Mouse (Mus musculus) Patski (cell line): ENCODE data around the gene Zfhx2. TPM values are rescaled to one million over a fixed set of nuclear protein-coding genes. Genes with fewer than 3 reads are reported as not detected.

Source experiments
- ATAC-seq: fragments of 100-300 bp; one replicate; pipeline ENCODE4 v1.8.0; 2021
- CTCF ChIA-PET: fragments of 350-600 bp; sonication (Branson Sonifier 250); formaldehyde crosslinking; loops from one replicate; lab custom pipeline; 2022; ENCODE audit warnings: inconsistent platforms; lab: Charles Lee
- POLR2A ChIA-PET: fragments of 350-600 bp; sonication (Branson Sonifier 250); formaldehyde crosslinking; loops from one replicate; lab custom pipeline; 2022; ENCODE audit warnings: antibody characterized with exemption, inconsistent platforms; lab: Charles Lee
- DNase-seq: peaks from one replicate; pipeline ENCODE4 v3.0.0-alpha.2; 2011; ENCODE audit warnings: low read depth, low spot score
- H3K27me3 ChIP-seq: fragments of 371-371 bp; one replicate; pipeline ENCODE4 v1.5.1; 2021
- CTCF ChIP-seq: fragments of 100-300 bp; IDR thresholded peaks from one replicate; pipeline ENCODE4 v1.5.1; 2021
- in situ Hi-C: fragments of 300-500 bp; cut with MboI; formaldehyde crosslinking; loops from 3 replicates; pipeline ENCODE4 v1.11.1; 2018; ENCODE audit warnings: low pct_unique_long_range_greater_than_20kb, mixed read lengths
- polyA plus RNA-seq: library from polyadenylated mRNA; unstranded; gene quantifications from one replicate; pipeline ENCODE4 v1.2.3, GENCODE M21; 2021

Zfhx2 gene
- polyA plus RNA-seq, 1 experiment from 2014 or later, result 6.1 TPM

- H3K27me3 ChIP-seq, result no peaks in the 10 kb centered on the region
- CTCF ChIA-PET, result interaction anchor here (0.9 to 3.5 kb wide), 6 partner anchors 15 to 76 kb away, joined by 3 to 12 read pairs (median 4); no protein-coding TSS in a partner anchor
- ATAC-seq, result no peak
These were observed 4.5 kb upstream of the Zfhx2 start for GRCm38 (mm10) chr14:55096573-55097087.

GRCm38 (mm10) chr14:55095671-55096070, 3.5 kb upstream of the Zfhx2 start:
- no peak for DNase-seq
- H3K27me3 ChIP-seq, result no peaks in the 10 kb centered on the region
- in situ Hi-C loops, result no loop called here
- ChIA-PET CTCF (interaction anchor here (0.9 to 1.2 kb wide), 4 partner anchors 19 to 80 kb away, joined by 3 to 7 read pairs (median 3); partner anchors contain the start of gene Ngdn), POLR2A (interaction anchor here (0.7 to 2.7 kb wide), 3 partner anchors 11 to 79 kb away, joined by 3 to 8 read pairs (median 5); partner anchors contain the start of gene Ap1g2)
- ATAC-seq, result no peak
- no peak for TF ChIP-seq CTCF

More at GRCm38 (mm10) chr14:55096573-55097087, 4.5 kb upstream of the Zfhx2 start:
- POLR2A ChIA-PET, result interaction anchor here (0.8 to 2.7 kb wide), 2 partner anchors 10 to 13 kb away, joined by 3 to 8 read pairs; partner anchors contain the start of gene Ap1g2
- TF ChIP-seq CTCF, result no peak
- in situ Hi-C loops, result no loop called here
- no peak for DNase-seq

DNA sequence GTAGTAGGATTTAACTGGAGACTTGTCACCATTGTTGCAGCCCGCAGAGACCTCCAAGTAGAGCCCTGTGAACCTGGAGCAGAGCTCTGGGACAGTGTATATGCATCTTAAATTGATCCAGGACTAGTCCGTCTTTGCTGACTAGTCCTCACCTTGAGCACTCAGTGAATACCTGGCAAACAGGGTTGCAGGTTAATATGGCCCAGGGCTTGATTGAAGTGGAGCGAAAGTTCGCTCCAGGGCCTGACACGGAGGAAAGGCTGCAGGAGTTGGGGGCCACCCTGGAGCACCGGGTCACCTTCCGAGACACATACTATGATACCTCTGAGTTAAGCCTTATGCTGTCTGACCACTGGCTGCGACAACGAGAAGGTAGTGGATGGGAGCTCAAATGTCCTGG, 3.1 kb upstream of the Zfhx2 start:
- in situ Hi-C loops, result no loop called here
- no peak for TF ChIP-seq CTCF
- POLR2A ChIA-PET, result interaction anchor here (0.7 to 2.7 kb wide), 3 partner anchors 11 to 78 kb away, joined by 3 to 8 read pairs (median 5); partner anchors contain the start of gene Ap1g2
- CTCF ChIA-PET, result interaction anchor here (0.9 to 1.5 kb wide), 4 partner anchors 71 to 80 kb away, joined by 3 to 7 read pairs (median 4); partner anchors contain the start of gene Ngdn
- no peak for DNase-seq
- no peaks in the 10 kb centered on the region for H3K27me3 ChIP-seq
- no peak for ATAC-seq

- CTCF ChIA-PET, result interaction anchor here (1.1 to 2.5 kb wide), 5 partner anchors 8 to 80 kb away, joined by 3 to 7 read pairs (median 6); partner anchors contain the start of gene Ngdn
- H3K27me3 ChIP-seq, result no peaks in the 10 kb centered on the region
These were observed 2.6 kb upstream of the Zfhx2 start, which contains the start of gene Thtpa for GRCm38 (mm10) chr14:55094704-55095231. Gene Thtpa, plus strand, starts transcription at chr14:55094784.

GRCm38 (mm10) chr14:55093927-55094326, 1.8 kb upstream of the Zfhx2 start:
- DNase-seq, result no peak
- POLR2A ChIA-PET, result interaction anchor here (0.8 to 2.7 kb wide), 2 partner anchors 13 to 70 kb away, joined by 3 to 8 read pairs; partner anchors contain the start of gene Ap1g2
- ATAC-seq, result no peak
- no peak for TF ChIP-seq CTCF
- in situ Hi-C loops, result no loop called here
- CTCF ChIA-PET, result interaction anchor here (1.2 to 2.5 kb wide), 4 partner anchors 8 to 79 kb away, joined by 3 to 7 read pairs (median 5); partner anchors contain the start of gene Ngdn
- no peaks in the 10 kb centered on the region for H3K27me3 ChIP-seq

More at GRCm38 (mm10) chr14:55094704-55095231, 2.6 kb upstream of the Zfhx2 start, which contains the start of gene Thtpa:
- in situ Hi-C loops, result no loop called here
- TF ChIP-seq CTCF, result no peak
- POLR2A ChIA-PET, result interaction anchor here (0.8 to 2.7 kb wide), 3 partner anchors 12 to 71 kb away, joined by 3 to 8 read pairs (median 5); partner anchors contain the start of gene Ap1g2
- ATAC-seq (peak; percentile 49), DNase-seq (no peak)

GRCm38 (mm10) chr14:55091209-55091865, 787 bp downstream of the Zfhx2 start:
- ATAC-seq (no peak), DNase-seq (no peak)
- ChIA-PET CTCF (interaction anchor here (1.9 kb wide), 1 partner anchor 9 kb away, joined by 4 read pairs; no protein-coding TSS in a partner anchor), POLR2A (interaction anchor here (0.8 kb wide), 1 partner anchor 76 kb away, joined by 3 read pairs; the partner anchor contains the start of gene Ngdn)
- in situ Hi-C loops, result no loop called here
- H3K27me3 ChIP-seq, result no peaks in the 10 kb centered on the region
- TF ChIP-seq CTCF, result no peak

GRCm38 (mm10) chr14:55089199-55089947, 2.8 kb downstream of the Zfhx2 start:
- no peak for TF ChIP-seq CTCF
- ATAC-seq (no peak), DNase-seq (no peak)
- POLR2A ChIA-PET, result no interaction called here
- CTCF ChIA-PET, result interaction anchor here (1.5 kb wide), 1 partner anchor 10 kb away, joined by 4 read pairs; no protein-coding TSS in a partner anchor
- in situ Hi-C loops, result no loop called here
- no peaks in the 10 kb centered on the region for H3K27me3 ChIP-seq

DNA sequence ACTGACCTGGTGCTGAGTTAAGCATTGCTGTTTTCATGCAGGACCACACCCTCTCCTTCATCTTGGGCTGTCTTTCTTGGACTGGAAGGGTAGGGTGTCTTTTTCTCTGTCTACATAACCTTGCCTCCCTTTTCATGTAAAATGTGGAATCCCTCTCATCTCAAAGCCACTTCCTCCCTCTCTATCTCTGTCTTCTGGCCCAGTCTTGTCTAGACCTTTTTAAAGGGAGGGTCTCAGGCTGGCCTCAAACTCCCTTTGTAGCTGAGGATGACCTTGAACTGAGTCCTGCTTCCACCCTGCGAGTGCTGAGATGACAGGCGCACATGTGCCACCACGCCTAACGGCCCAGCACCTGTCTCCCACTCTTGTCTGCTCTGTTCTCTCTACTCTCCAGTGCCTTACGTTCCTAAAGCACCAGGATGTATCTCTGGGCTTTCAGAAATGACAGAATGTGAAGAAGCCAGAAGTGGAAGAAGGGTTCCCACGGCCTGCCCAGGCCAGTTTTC, 6.1 kb downstream of the Zfhx2 start:
- H3K27me3 ChIP-seq, result no peaks in the 10 kb centered on the region
- ATAC-seq (no peak), DNase-seq (no peak)
- ChIA-PET POLR2A (no interaction called here), CTCF (interaction anchor here (2.3 kb wide), 1 partner anchor 58 kb away, joined by 10 read pairs; no protein-coding TSS in a partner anchor)
- TF ChIP-seq CTCF, result no peak
- in situ Hi-C loops, result no loop called here

- in situ Hi-C loops, result no loop called here
- CTCF ChIA-PET, result interaction anchor here (1.2 to 2.3 kb wide), 2 partner anchors 39 to 57 kb away, joined by 3 to 10 read pairs; no protein-coding TSS in a partner anchor
- no peak for TF ChIP-seq CTCF
- ATAC-seq, result no peak
- H3K27me3 ChIP-seq, result no peaks in the 10 kb centered on the region
- no peak for DNase-seq
- POLR2A ChIA-PET, result no interaction called here
These were observed 6.7 kb downstream of the Zfhx2 start for GRCm38 (mm10) chr14:55085324-55086008.
